Mouse (Mus musculus) kidney, adult 2 months (tissue): ENCODE data around the gene Nkiras2.

Experiments used
- CTCF ChIP-seq: fragments of 200-500 bp; conservative IDR thresholded peaks from 2 replicates; pipeline ENCODE4 v1.5.1; 2011; ENCODE audit warnings: low read depth, mild to moderate bottlenecking, control low read depth, low read length, moderate library complexity, mixed read lengths; ENCODE audit not compliant: insufficient read depth, insufficient read length
- POLR2A ChIP-seq: fragments of 200-500 bp; IDR thresholded peaks from one replicate; pipeline ENCODE4 v1.6.1; 2011; ENCODE audit warnings: low read depth, low read length, control low read depth

- TF ChIP-seq CTCF: no peak
- TF ChIP-seq POLR2A: no peak
Measured at GRCm38 (mm10) chr11:100634530-100634929, 15.5 kb downstream of the Nkiras2 start.
